Mouse (Mus musculus) embryonic facial prominence, embryonic 10.5 days (tissue): ENCODE measurements around the gene Gria4. TPM values are rescaled to one million over a fixed set of nuclear protein-coding genes. Genes with fewer than 3 reads are reported as not detected.
"Not testable (repeated sequence)": the region's sequence is repeated elsewhere in the genome, so short reads cannot be mapped to it uniquely, and the experiment has no call there.

ENCODE experiments used
- DNase-seq: peaks from one replicate; pipeline ENCODE4 v3.0.0-alpha.2; 2017; ENCODE audit warnings: low spot score
- H3K27ac ChIP-seq: fragments of 300-500 bp; sonication (generic); replicated peaks from 2 replicates; pipeline ENCODE4 v1.5.1; 2016; ENCODE audit warnings: mild to moderate bottlenecking
- H3K27me3 ChIP-seq: fragments of 300-500 bp; sonication (generic); replicated peaks from 2 replicates; pipeline ENCODE4 v1.6.1; 2016; ENCODE audit warnings: low read depth, mild to moderate bottlenecking; ENCODE audit not compliant: poor library complexity, severe bottlenecking
- H3K36me3 ChIP-seq: fragments of 300-500 bp; sonication (generic); replicated peaks from 2 replicates; pipeline ENCODE4 v1.6.1; 2016; ENCODE audit warnings: mild to moderate bottlenecking, moderate library complexity
- H3K4me1 ChIP-seq: fragments of 300-500 bp; sonication (generic); 2 replicates; pipeline ENCODE4 v1.6.1; 2016
- H3K4me3 ChIP-seq: fragments of 300-500 bp; sonication (generic); 2 replicates; pipeline ENCODE4 v1.5.1; 2016; ENCODE audit warnings: mild to moderate bottlenecking, moderate library complexity
- H3K9me3 ChIP-seq: fragments of 300-500 bp; sonication (generic); 2 replicates; pipeline ENCODE4 v1.6.1; 2016; ENCODE audit warnings: mild to moderate bottlenecking
- WGBS: fragments of 180-500 bp; shearing (Covaris S2); methylation state at CpG from one replicate; pipeline ENCODE4 v1.1.7; 2016; 5-methylcytosine and 5-hydroxymethylcytosine counted together
- polyA plus RNA-seq: library from polyadenylated mRNA; unstranded; fragments of >200 nt; fragmentation: Nextera tagmentation; extraction: Ambion mirVana; gene quantifications from 2 replicates; pipeline ENCODE4 v1.2.1, GENCODE M21; 2016

Gria4 gene
- 2.3 and 2.7 TPM in 2 replicates for polyA plus RNA-seq

DNA sequence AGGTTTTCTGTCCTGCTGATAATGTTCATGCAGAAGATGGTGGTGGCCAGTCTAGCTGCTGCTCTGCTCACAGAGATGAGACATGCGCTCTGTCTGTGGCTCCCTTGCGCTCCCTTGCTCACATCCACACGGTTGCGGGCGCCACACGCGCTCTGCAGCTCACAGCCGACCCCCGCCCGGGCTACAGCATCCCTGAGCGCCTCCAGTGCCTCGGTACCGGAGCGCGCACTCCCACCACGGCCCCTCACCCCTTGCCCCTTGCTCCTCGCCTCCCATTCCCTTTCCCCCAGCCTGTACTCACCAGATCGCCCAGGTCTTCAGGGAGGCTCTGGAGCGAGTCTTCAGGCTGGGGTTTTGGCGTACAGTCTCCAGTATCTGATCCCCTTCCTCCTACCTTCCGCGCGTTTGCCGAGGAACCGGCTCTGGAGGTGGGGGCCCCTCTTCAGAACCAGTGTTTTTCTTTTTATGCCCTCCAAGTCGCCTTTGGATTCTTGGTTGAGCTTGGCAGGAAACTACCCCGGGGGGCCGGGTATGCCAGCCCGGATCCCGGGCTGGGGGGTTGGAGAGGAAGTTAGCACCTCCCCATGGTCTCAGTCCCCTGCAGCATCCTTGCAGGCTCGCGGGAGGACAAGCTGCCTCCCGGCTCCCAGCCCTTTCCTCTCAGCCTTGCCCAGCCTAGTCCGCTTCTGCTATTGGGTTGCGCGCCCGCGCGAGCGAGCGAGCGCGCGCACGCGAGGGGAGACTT lies at the start of gene Gria4:
Gria4 (minus strand) TSS at position 691 of the 745 bp plus-strand sequence.
- under 1% methylated on average over 46 of the region's 46 CpGs for WGBS
- Histone ChIP-seq H3K4me3 (peak within 1 kb of the TSS; percentile 75), H3K4me1 (no peaks in the 10 kb centered on the region), H3K36me3 (no peaks in the 10 kb centered on the region), H3K27ac (peak within 1 kb of the TSS; percentile 65), H3K27me3 (no peaks in the 10 kb centered on the region; the same call in 1 of the 2 replicates), H3K9me3 (no peaks in the 10 kb centered on the region)
- peak; percentile 87 for DNase-seq

DNA sequence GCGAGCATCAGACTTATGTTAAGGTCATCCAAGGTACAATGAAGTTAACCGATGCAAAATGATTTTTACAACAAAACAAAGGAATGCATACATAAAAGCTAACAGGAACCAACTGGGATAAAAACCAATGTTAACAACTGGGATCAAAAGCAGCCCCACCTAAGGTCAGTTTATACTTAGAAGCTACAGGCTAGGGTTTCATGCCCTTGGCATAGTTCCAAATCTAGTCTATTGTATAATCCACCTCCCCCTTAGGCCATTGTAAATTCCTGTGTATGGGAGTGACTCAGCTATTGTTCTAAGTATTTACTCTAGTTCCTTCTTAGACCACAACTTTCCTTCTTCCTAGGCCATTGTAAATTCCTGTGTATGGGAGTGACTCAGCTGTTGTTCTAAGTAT lies 14.9 kb upstream of the Gria4 start:
- not testable (repeated sequence) for H3K27me3 ChIP-seq, H3K4me1 ChIP-seq, H3K36me3 ChIP-seq, H3K9me3 ChIP-seq, DNase-seq, H3K4me3 ChIP-seq, H3K27ac ChIP-seq
- WGBS: 85% methylated on average over 2 of the region's 2 CpGs

DNA sequence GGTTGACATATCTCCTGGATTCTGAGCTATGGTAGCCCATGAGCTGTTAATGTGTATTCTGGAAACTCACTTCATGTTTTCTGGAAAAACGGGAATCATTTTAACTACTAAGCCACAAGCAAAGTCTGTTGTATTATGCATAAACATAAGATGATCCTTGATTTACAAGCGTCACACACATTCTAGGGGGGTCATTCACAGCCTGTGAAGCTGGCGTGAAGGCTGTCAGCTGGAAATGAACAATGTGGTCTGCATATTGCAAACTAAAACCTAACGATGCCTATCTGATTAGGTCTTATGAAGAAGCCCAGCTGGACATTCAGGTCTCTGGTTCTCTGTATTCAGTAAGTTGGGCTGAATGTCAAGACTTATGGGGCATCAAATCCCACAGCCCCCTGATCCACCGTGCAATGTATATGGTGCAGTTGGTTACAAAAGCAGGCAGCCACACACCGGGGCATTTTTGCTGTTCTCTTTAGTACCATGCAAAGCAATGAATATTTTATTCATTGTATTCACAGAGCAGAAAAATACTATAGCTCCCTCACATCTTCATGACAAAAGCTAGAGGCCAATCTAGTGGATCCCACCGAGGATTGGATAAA lies 7.2 kb upstream of the Gria4 start:
- Histone ChIP-seq H3K9me3 (no peaks in the 10 kb centered on the region), H3K27ac (no peak overlapping the region), H3K27me3 (no peaks in the 10 kb centered on the region), H3K4me3 (no peak overlapping the region), H3K36me3 (no peaks in the 10 kb centered on the region), H3K4me1 (no peaks in the 10 kb centered on the region)
- no peak for DNase-seq
- 80% methylated on average over 7 of the region's 7 CpGs for WGBS

DNA sequence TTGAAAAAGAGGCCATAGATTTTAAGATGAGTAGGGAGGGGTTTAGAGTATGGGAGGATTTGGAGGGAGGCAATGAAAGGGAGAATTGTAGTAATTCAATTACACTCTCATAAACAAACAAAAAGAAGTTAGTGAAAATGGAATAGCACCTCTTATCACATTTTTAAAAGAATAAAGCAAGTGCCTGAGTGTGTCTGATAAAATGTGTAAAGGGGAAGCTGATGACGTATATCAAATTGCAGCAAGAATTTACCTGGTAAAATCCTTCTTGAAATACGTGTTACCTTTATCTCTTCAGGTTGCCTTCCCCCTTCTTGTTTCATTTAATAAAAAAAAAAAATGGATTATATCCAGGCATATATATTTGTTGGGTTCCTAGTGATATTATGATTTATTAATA lies 1.4 kb upstream of the Gria4 start:
- Histone ChIP-seq H3K4me1 (no peaks in the 10 kb centered on the region), H3K9me3 (no peaks in the 10 kb centered on the region), H3K27ac (no peak overlapping the region), H3K4me3 (no peak overlapping the region), H3K36me3 (no peaks in the 10 kb centered on the region), H3K27me3 (no peaks in the 10 kb centered on the region; the same call in 1 of the 2 replicates)
- no peak for DNase-seq
- WGBS: 91% methylated on average over 2 of the region's 2 CpGs

DNA sequence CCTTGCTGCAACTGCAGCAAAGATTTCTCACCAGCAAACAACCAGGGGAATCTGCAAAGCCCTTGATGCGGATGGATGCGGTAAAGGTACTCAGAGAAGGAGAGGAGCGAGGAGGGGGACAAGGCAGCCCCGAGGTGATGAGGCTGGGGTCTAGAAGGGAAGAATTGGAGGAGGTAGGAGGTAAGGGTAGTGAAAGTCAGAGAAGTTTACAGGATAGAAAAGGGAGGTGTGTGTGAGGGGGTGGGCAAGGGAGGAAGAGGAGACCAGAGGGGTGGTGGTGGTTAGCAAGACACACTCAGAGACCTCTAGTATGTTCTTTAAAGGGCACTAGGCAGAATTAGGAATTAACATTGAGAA lies 233 bp upstream of the Gria4 start:
- peak overlapping the region; percentile 75 for H3K4me3 ChIP-seq
- peak overlapping the region; percentile 65; the same call in 1 of the 2 replicates for H3K27ac ChIP-seq
- no peaks in the 10 kb centered on the region for H3K4me1 ChIP-seq
- H3K36me3 ChIP-seq: no peaks in the 10 kb centered on the region
- 0% methylated on average over 4 of the region's 4 CpGs for WGBS
- no peaks in the 10 kb centered on the region for H3K9me3 ChIP-seq
- DNase-seq: no peak
- no peaks in the 10 kb centered on the region; the same call in 1 of the 2 replicates for H3K27me3 ChIP-seq

DNA sequence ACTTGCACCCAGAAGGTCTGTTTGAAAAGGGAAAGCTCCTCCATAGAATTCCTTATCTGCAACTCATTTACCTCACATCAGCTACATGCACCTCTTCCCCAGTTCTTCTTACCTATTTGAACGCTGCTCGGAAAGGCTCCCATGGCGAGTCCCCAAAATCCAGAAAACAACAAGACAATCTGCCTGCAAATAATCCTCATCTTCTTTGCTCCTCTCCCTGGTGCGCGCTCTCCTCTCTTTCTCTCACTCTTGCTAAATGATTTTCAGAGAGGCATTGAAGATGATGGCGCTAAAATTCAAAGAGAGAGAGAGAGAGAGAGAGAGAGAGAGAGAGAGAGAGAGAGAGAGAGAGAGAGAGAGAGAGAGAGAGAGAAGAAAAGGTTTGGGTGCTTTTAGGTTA lies 959 bp downstream of the Gria4 start:
- H3K27ac ChIP-seq: peak overlapping the region; percentile 65; the same call in 1 of the 2 replicates
- 1% methylated on average over 6 of the region's 6 CpGs for WGBS

DNA sequence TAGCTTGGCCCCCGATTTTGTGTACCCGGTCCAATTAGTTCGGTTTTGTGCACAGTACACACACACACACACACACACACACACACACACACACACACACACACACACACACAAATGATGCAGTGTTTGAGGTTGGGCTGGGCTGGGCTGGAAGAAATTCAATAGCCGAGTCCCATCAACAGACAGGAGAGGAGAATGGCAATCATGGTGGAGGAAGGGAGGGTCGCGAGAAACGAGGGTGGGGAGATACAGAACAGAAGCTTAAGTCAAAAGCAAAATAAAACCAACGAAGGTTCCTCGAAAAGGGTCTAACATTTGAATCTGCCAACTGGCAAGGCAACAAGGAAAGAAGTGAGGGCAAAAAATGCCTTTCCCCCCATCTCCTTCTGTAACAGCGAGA lies 1.6 kb downstream of the Gria4 start:
- Histone ChIP-seq H3K36me3 (no peaks in the 10 kb centered on the region), H3K4me1 (no peaks in the 10 kb centered on the region), H3K4me3 (peak overlapping the region; percentile 75), H3K27ac (no peak overlapping the region), H3K27me3 (no peaks in the 10 kb centered on the region; the same call in 1 of the 2 replicates), H3K9me3 (no peaks in the 10 kb centered on the region)
- WGBS: 31% methylated on average over 10 of the region's 10 CpGs
- peak; percentile 13 for DNase-seq

More for the DNA sequence above, 959 bp downstream of the Gria4 start:
- H3K9me3 ChIP-seq: no peaks in the 10 kb centered on the region
- no peaks in the 10 kb centered on the region for H3K36me3 ChIP-seq
- DNase-seq: peak; percentile 15
- H3K4me1 ChIP-seq: no peaks in the 10 kb centered on the region
- H3K4me3 ChIP-seq: peak overlapping the region; percentile 75
- H3K27me3 ChIP-seq: no peaks in the 10 kb centered on the region; the same call in 1 of the 2 replicates

DNA sequence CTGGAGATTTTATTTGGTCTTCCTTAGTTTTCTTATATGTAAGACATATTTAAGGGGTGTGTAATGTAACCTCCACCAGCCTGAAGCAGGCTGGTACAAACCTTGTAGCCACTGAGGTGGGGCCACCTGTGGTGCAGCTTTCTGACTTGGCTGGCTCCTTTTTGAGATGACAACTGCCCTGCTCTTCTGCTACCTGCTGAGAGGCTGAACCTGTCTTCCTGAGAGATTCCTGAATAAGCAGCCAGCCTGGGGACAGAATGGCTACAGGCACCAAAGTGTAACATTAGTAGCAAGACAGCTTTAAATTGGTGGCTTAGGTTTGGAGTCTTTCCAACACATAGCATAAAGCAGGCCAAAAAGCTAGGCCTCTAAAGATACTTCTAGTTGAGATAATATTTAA lies 46.6 kb downstream of the Gria4 start:
- H3K9me3 ChIP-seq, H3K4me3 ChIP-seq, DNase-seq, H3K27me3 ChIP-seq, H3K36me3 ChIP-seq, H3K4me1 ChIP-seq, H3K27ac ChIP-seq: not testable (repeated sequence)

DNA sequence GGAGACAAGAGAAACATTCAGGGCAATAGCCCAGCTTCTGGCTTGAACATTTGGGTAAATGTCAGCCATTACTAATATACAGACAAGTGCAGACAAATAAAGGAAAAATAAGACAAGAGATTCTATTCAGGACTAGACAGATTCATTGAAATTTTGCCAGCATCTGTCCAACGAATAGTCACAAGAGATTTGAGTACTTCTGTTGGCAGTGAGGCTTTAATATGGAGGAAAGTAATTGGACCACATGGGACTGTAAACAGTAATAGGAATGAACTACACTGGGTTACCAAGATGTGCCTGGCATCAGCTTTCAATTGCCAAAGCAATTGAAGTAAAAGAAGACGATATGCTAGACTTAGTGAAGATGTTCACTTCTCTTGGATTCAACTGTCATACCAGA lies 81.9 kb downstream of the Gria4 start:
- Histone ChIP-seq H3K4me1 (no peaks in the 10 kb centered on the region), H3K27me3 (no peaks in the 10 kb centered on the region), H3K4me3 (no peak overlapping the region), H3K36me3 (no peaks in the 10 kb centered on the region), H3K9me3 (no peaks in the 10 kb centered on the region), H3K27ac (no peak overlapping the region)
- no peak for DNase-seq
- WGBS: 87% methylated on average over 2 of the region's 2 CpGs

DNA sequence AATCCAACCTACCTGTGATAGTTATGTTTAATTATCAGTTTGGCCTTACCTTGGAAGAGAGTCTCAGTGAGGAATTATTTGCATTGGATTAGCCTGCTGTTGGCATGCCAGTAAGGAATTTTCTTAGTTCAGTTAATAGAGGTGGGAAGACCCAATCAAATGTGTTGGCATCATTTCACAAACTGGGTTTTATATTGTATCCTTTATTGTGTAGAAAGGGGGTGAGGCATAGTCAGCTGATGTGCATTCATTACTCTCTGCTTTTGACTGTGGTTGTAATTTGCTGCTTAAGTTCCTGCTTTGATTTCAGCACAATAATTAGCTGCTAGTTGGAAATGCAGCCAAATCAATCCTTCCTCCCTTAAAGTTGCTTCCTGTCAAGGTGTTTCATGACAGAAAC lies 83.7 kb downstream of the Gria4 start:
- Histone ChIP-seq H3K36me3 (no peaks in the 10 kb centered on the region), H3K27me3 (no peaks in the 10 kb centered on the region), H3K4me1 (no peaks in the 10 kb centered on the region), H3K27ac (no peak overlapping the region), H3K4me3 (no peak overlapping the region), H3K9me3 (no peaks in the 10 kb centered on the region)
- DNase-seq: no peak

DNA sequence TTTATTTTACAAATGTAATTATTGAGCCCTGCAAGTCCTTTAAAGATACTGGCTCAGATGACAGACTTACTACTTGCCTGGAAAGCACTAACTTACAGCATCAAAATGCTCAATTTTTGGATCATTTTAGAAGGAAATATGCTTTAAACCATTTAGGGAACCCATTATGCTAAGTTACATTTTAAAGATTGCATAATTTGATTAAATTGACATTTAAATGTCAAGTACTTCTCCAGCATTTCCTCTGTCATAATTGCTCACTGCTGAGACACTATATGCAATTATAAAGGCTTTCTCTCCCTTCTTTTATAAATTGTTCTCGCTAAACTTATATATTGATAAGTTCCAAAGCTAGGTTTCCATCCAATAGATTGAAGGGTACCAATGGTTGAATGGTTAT lies 108.9 kb downstream of the Gria4 start:
- WGBS: 86% methylated on average over 1 of the region's 1 CpGs
- no peaks in the 10 kb centered on the region for H3K36me3 ChIP-seq
- DNase-seq: no peak
- H3K27me3 ChIP-seq: no peaks in the 10 kb centered on the region
- no peaks in the 10 kb centered on the region for H3K9me3 ChIP-seq
- H3K4me3 ChIP-seq: no peak overlapping the region
- H3K27ac ChIP-seq: no peak overlapping the region
- no peaks in the 10 kb centered on the region for H3K4me1 ChIP-seq

DNA sequence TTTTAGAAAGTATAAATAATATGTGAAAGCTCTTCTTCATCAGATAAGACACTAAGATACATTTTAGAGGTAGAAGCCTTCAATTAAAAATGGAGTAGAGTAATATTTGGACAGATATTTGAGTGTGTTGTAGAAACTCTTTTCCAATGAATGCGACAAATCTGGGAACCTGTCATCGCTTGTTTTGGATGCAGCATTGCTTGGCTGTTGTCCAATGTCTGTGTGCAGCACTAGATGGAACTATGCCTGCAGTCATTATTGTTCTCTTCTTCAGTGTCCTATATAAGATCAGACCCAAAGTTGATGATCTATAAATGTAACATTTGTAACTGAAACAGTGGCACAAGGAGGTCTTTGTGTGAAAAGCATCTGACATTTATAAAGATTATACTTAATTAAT lies 115.8 kb downstream of the Gria4 start:
- Histone ChIP-seq H3K4me1 (no peaks in the 10 kb centered on the region), H3K27me3 (no peaks in the 10 kb centered on the region), H3K36me3 (no peaks in the 10 kb centered on the region), H3K9me3 (no peaks in the 10 kb centered on the region), H3K27ac (no peak overlapping the region), H3K4me3 (no peak overlapping the region)
- DNase-seq: no peak
- WGBS: 95% methylated on average over 2 of the region's 2 CpGs

DNA sequence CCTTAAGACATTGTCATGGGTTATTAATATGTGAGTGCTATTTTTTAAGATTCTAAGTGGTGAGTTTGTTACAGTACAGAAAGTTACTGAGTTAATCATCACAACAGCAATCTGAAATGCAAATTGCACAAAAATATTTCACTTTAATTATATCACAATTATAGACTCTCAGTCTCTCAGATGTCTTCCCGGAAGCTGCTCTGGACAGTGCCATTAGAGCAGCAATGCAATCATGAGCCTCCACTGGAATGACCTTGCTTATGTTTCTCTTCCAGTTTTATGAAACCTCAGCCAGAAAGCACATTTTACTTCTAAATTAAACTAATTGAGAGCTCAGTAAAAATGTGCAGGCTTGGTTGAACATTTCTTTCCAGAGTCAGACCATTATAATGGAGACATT lies 116.9 kb downstream of the Gria4 start:
- Histone ChIP-seq H3K36me3 (no peaks in the 10 kb centered on the region), H3K27ac (no peak overlapping the region), H3K27me3 (no peaks in the 10 kb centered on the region), H3K4me3 (no peak overlapping the region), H3K4me1 (no peaks in the 10 kb centered on the region), H3K9me3 (no peaks in the 10 kb centered on the region)
- DNase-seq: no peak
- 88% methylated on average over 1 of the region's 1 CpGs for WGBS
